Mouse (Mus musculus) embryonic fibroblast, embryonic 13.5 days (primary cell): ENCODE results near the gene Jph4.

Source experiments
- CTCF ChIP-seq: IDR thresholded peaks from 2 replicates; pipeline ENCODE4 v1.5.1; 2011; ENCODE audit warnings: mild to moderate bottlenecking, control low read depth, low read length, moderate library complexity, borderline replicate concordance; ENCODE audit not compliant: insufficient read depth
- POLR2A ChIP-seq: IDR thresholded peaks from 2 replicates; pipeline ENCODE4 v1.6.1; 2011; ENCODE audit warnings: low read depth, mild to moderate bottlenecking, control low read depth, low read length, moderate library complexity

DNA sequence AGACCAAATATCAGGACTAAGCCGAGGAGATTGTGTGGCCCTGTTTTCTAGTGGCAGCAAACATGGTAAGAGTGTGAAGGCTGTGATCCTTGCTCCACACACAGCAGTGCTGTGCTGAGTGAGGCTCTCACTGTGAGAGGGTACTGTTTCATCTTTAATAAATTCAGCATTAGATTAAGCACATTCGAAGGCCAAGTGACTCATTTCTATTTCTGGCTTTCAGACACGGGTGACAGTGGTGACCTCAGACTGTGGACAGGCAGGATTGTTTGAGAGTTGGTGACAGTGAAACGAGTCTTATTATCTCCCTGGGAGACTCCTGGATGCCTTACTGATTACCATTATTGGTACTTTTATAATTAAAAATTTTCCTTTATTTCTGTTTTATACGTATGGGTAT, 9.0 kb upstream of the Jph4 start:
- TF ChIP-seq CTCF = no peak
- TF ChIP-seq POLR2A = no peak
